ENCODE assay signal across 8 mouse cellular contexts in the genomic region with DNA sequence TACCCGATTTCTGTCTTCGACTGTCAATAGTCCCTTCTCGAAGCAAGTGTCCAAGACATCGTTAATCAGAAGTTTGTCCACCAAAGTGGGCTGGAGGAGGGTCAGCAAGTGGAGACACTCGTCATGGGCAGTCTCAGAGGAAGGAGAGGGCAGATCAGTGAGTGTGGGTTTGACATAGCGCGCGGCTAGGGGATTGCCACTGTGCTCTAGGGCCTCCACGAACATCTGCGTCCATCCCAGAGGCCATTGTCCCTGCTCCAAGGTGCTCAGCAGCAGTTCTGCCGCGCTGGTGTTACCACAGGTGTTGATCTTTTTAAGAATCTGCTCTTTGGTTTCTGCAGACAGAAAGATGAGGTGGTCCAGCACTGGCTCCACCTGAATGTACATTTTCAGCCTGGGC. TPM values are rescaled to one million over a fixed set of nuclear protein-coding genes. Genes with fewer than 3 reads are reported as not detected.
DNase-seq lines count a peak whose midpoint lies in the region; ATAC-seq and TF ChIP-seq lines count a peak whose summit lies in the region.

No protein-coding gene starts in this region.

- TF ChIP-seq EP300 in CH12.LX (IDR thresholded peaks at IDR 0.05; ENCODE audit: low read length), result no peak

- TF ChIP-seq CTCF in CH12.LX (conservative IDR thresholded peaks at IDR 0.05 in 1 of 2, IDR thresholded peaks at IDR 0.05 in 1 of 2; ENCODE audit: low read depth in 2 of 2, low read length in 2 of 2), result no peak
- no peak for TF ChIP-seq CTCF in kidney, postnatal 0 days (IDR thresholded peaks at IDR 0.05; ENCODE audit: low read depth)

- H3K27ac ChIP-seq in CH12.LX (ENCODE audit: insufficient read depth, low read depth), result peak overlapping the region; percentile 30
- H3K27ac ChIP-seq in heart, embryonic 11.5 days (ENCODE audit: low read depth, low read length), result no peak overlapping the region
- H3K27ac ChIP-seq in kidney, postnatal 0 days, result peak overlapping the region; percentile 78
- no peak overlapping the region for H3K27ac ChIP-seq in stomach, embryonic 15.5 days

- TF ChIP-seq RAD21 in CH12.LX (IDR thresholded peaks at IDR 0.05; ENCODE audit: low read depth, low read length), result no peak

- in situ Hi-C loops in CH12.LX (cut with MboI; ENCODE audit: low pct_ligation_motif_present, low pct_unique_long_range_greater_than_20kb, low sequenced_read_pairs), result no loop called here

- no peaks in the 10 kb centered on the region for H3K27me3 ChIP-seq in CH12.LX (replicated peaks)
- H3K27me3 ChIP-seq in heart, embryonic 11.5 days (ENCODE audit: control insufficient read depth, insufficient read depth, low read length), result 0 out of 2 replicates have a peak, but pooled peaks cover 2% of the 10 kb centered on the region
- no peaks in the 10 kb centered on the region for H3K27me3 ChIP-seq in kidney, postnatal 0 days (ENCODE audit: insufficient read depth, low read length)
- no peaks in the 10 kb centered on the region for H3K27me3 ChIP-seq in stomach, embryonic 15.5 days (replicated peaks)

- H3K9me3 ChIP-seq in CH12.LX (replicated peaks; ENCODE audit: low read length), result no peaks in the 10 kb centered on the region
- no peaks in the 10 kb centered on the region for H3K9me3 ChIP-seq in heart, embryonic 11.5 days (replicated peaks; ENCODE audit: control insufficient read depth, low read length)
- H3K9me3 ChIP-seq in kidney, postnatal 0 days (replicated peaks; ENCODE audit: low read length), result no peaks in the 10 kb centered on the region
- no peaks in the 10 kb centered on the region for H3K9me3 ChIP-seq in stomach, embryonic 15.5 days

- peak overlapping the region; percentile 88 for H3K4me2 ChIP-seq in CH12.LX (ENCODE audit: insufficient read depth, low read depth, poor library complexity, severe bottlenecking)
- H3K4me2 ChIP-seq in heart, embryonic 11.5 days, result peak overlapping the region; percentile 73
- peak overlapping the region; percentile 62 for H3K4me2 ChIP-seq in kidney, postnatal 0 days (ENCODE audit: low read length)
- H3K4me2 ChIP-seq in stomach, embryonic 15.5 days, result peak overlapping the region; percentile 58

- DNase-seq in CH12.LX (ENCODE audit: extremely low read depth), result no peak
- peak; percentile 33 for DNase-seq in kidney, postnatal 0 days (ENCODE audit: low spot score)
- DNase-seq in left cerebral cortex, postnatal 14 days (ENCODE audit: low spot score in 2 of 2), result no peak
- no peak for DNase-seq in right cerebral cortex, adult 18-20 months

- H3K9ac ChIP-seq in CH12.LX (ENCODE audit: insufficient read depth, low read depth), result peak overlapping the region; percentile 50; the same call in 1 of the 2 replicates
- H3K9ac ChIP-seq in heart, embryonic 11.5 days (ENCODE audit: low read depth, low read length), result peak overlapping the region; percentile 77
- H3K9ac ChIP-seq in kidney, postnatal 0 days (ENCODE audit: low read depth, low read length), result peak overlapping the region; percentile 70
- H3K9ac ChIP-seq in stomach, embryonic 15.5 days, result no peak overlapping the region; the same call in 1 of the 2 replicates

- no peaks in the 10 kb centered on the region for H3K79me2 ChIP-seq in CH12.LX (replicated peaks; ENCODE audit: control insufficient read depth, extremely low read depth, insufficient read depth, poor library complexity, severe bottlenecking)

- ATAC-seq in common myeloid progenitor, adult 5-6 weeks (replicated peaks; ENCODE audit: low read depth, poor library complexity, severe bottlenecking), result peak; percentile 23; the same call in 1 of the 2 replicates
- 0 out of 2 replicates have a peak, but pooled peaks have one; percentile 59 for ATAC-seq in heart, embryonic 11.5 days (replicated peaks; ENCODE audit: insufficient number of reproducible peaks, low FRiP score, low TSS enrichment)
- peak; percentile 51; the same call in 1 of the 2 replicates for ATAC-seq in kidney, postnatal 0 days (replicated peaks; ENCODE audit: low FRiP score, low read depth)
- peak; percentile 41 for ATAC-seq in megakaryocyte, adult 5-6 weeks (ENCODE audit: poor library complexity, severe bottlenecking)
- ATAC-seq in stomach, embryonic 15.5 days (ENCODE audit: insufficient read depth, low FRiP score, low read depth), result peak; percentile 28

- 37% methylated on average over 12 of the region's 12 CpGs for WGBS in heart, embryonic 11.5 days (ENCODE audit: insufficient replicate concordance)
- 30% methylated on average over 12 of the region's 12 CpGs for WGBS in kidney, postnatal 0 days
- WGBS in stomach, embryonic 15.5 days, result 40% methylated on average over 12 of the region's 12 CpGs

- H3K4me3 ChIP-seq in CH12.LX (replicated peaks in 1 of 3; ENCODE audit: low read depth in 2 of 3, low read length in 2 of 3, poor library complexity in 1 of 3), result peak overlapping the region; percentile 55 to 61 (median 57)
- H3K4me3 ChIP-seq in heart, embryonic 11.5 days (ENCODE audit: low read depth, low read length), result peak overlapping the region; percentile 62
- H3K4me3 ChIP-seq in kidney, postnatal 0 days (replicated peaks; ENCODE audit: low read depth, low read length), result peak overlapping the region; percentile 56
- H3K4me3 ChIP-seq in stomach, embryonic 15.5 days (replicated peaks), result peak overlapping the region; percentile 52

- H3K4me1 ChIP-seq in CH12.LX (ENCODE audit: control insufficient read depth in 1 of 2, insufficient read depth in 2 of 2), result peaks cover 3 to 22% of the 10 kb centered on the region in 2 experiments; a peak in 3 of 4 replicates
- peaks cover 3% of the 10 kb centered on the region; the same call in 1 of the 2 replicates for H3K4me1 ChIP-seq in heart, embryonic 11.5 days (ENCODE audit: control insufficient read depth, insufficient read depth, low read length)
- no peaks in the 10 kb centered on the region for H3K4me1 ChIP-seq in kidney, postnatal 0 days (replicated peaks; ENCODE audit: insufficient read depth, low read length)
- H3K4me1 ChIP-seq in stomach, embryonic 15.5 days, result peaks cover 7% of the 10 kb centered on the region; the same call in 1 of the 2 replicates

- dilution Hi-C loops in CH12.LX (cut with MboI; ENCODE audit: extremely low pct_ligation_motif_present, extremely low pct_unique_long_range_greater_than_20kb, low sequenced_read_pairs), result no loop called here

- no peaks in the 10 kb centered on the region for H3K36me3 ChIP-seq in CH12.LX (replicated peaks in 1 of 2; ENCODE audit: control insufficient read depth in 1 of 2, insufficient read depth in 1 of 2, low read length in 1 of 2)
- no peaks in the 10 kb centered on the region for H3K36me3 ChIP-seq in heart, embryonic 11.5 days (ENCODE audit: control insufficient read depth, insufficient read depth, low read length)
- H3K36me3 ChIP-seq in kidney, postnatal 0 days (ENCODE audit: insufficient read depth, low read length), result no peaks in the 10 kb centered on the region
- H3K36me3 ChIP-seq in stomach, embryonic 15.5 days, result no peaks in the 10 kb centered on the region

- intact Hi-C loops in left cerebral cortex, postnatal 14 days (cut with DNase I), result loop anchor here (10.0 kb wide), 1 partner anchor 809 kb away; no protein-coding TSS in a partner anchor

- no peak for TF ChIP-seq POLR2A in CH12.LX (IDR thresholded peaks at IDR 0.05; ENCODE audit: low read depth, low read length)

TF ChIP-seq in CH12.LX, 34 proteins besides CTCF, POLR2A, EP300 and RAD21:
- TF ChIP-seq UBTF (IDR thresholded peaks at IDR 0.05; ENCODE audit: low read depth, low read length) (no peak), PAX5 (IDR thresholded peaks at IDR 0.05; ENCODE audit: low read length) (no peak), ZKSCAN1 (IDR thresholded peaks at IDR 0.05; ENCODE audit: borderline replicate concordance, low read depth, low read length) (no peak), IRF4 (IDR thresholded peaks at IDR 0.05; ENCODE audit: low read depth, low read length) (no peak), USF2 (conservative IDR thresholded peaks at IDR 0.05; ENCODE audit: low read depth, low read length) (no peak), SMC3 (IDR thresholded peaks at IDR 0.05; ENCODE audit: low read depth, low read length) (no peak), CHD2 (IDR thresholded peaks at IDR 0.05; ENCODE audit: low read length) (no peak), GABPA (IDR thresholded peaks at IDR 0.05; ENCODE audit: insufficient replicate concordance, low read depth, low read length) (no peak), POLR2AphosphoS2 (IDR thresholded peaks at IDR 0.05; ENCODE audit: low read depth, low read length) (no peak), MXI1 (IDR thresholded peaks at IDR 0.05; ENCODE audit: low read depth, low read length) (peak; percentile 2; the same call in 1 of the 2 replicates), SIN3A (IDR thresholded peaks at IDR 0.05; ENCODE audit: low read length) (no peak), NRF1 (IDR thresholded peaks at IDR 0.05; ENCODE audit: low read depth, low read length) (no peak), TCF12 (IDR thresholded peaks at IDR 0.05; ENCODE audit: low read depth, low read length) (peak; percentile 3; the same call in 1 of the 2 replicates), ZMIZ1 (IDR thresholded peaks at IDR 0.05; ENCODE audit: low read depth, low read length) (no peak)

RNA-seq across cellular contexts. Expression of a gene that starts 0.6 kb away (rescaled TPM):
- total RNA-seq in CH12.LX (2012; rRNA removed) (1.6 and 2.0 TPM in 2 replicates), CH12.LX (2014; rRNA removed) (2.2 and 2.5 TPM in 2 replicates)
- polyA plus RNA-seq in CH12.LX (2012; ENCODE audit: insufficient read length, low read depth), result 3.6 and 4.5 TPM in 2 replicates
- total RNA-seq in common myeloid progenitor, adult 5-6 weeks (2017), result 27.3 and 29.9 TPM in 2 replicates
- polyA plus RNA-seq in heart, embryonic 11.5 days (2014; fragmentation: Nextera tagmentation; extraction: Ambion mirVana), result 0.46 and 0.80 TPM in 2 replicates
- polyA plus RNA-seq in kidney, postnatal 0 days (2015; fragmentation: Nextera tagmentation; extraction: Ambion mirVana), result 5.5 and 6.2 TPM in 2 replicates
- 20.2 and 23.3 TPM in 2 replicates for total RNA-seq in megakaryocyte, adult 5-6 weeks (2015)
- 24.7 and 27.7 TPM in 2 replicates for total RNA-seq in megakaryocyte, adult 5-6 weeks (2017)
- 4.4 TPM in 2 replicates for polyA plus RNA-seq in stomach, embryonic 15.5 days (2015; fragmentation: Nextera tagmentation; extraction: Ambion mirVana)
- total RNA-seq in left cerebral cortex, postnatal 14 days (2021), result 1 to 10 TPM; 2.1 to 2.9 TPM

RNA-seq across cellular contexts. Expression of a gene that starts 18.6 kb away (rescaled TPM):
- total RNA-seq in CH12.LX (2012; rRNA removed) (4.7 and 5.2 TPM in 2 replicates), CH12.LX (2014; rRNA removed) (1.7 and 4.2 TPM in 2 replicates)
- polyA plus RNA-seq in CH12.LX (2012; ENCODE audit: insufficient read length, low read depth), result 10.1 and 10.9 TPM in 2 replicates
- total RNA-seq in common myeloid progenitor, adult 5-6 weeks (2017), result 3.1 and 4.0 TPM in 2 replicates
- polyA plus RNA-seq in heart, embryonic 11.5 days (2014; fragmentation: Nextera tagmentation; extraction: Ambion mirVana), result 13.5 and 14.1 TPM in 2 replicates
- polyA plus RNA-seq in kidney, postnatal 0 days (2015; fragmentation: Nextera tagmentation; extraction: Ambion mirVana), result 16.5 and 19.3 TPM in 2 replicates
- total RNA-seq in megakaryocyte, adult 5-6 weeks (2015), result 22.8 and 31.9 TPM in 2 replicates
- total RNA-seq in megakaryocyte, adult 5-6 weeks (2017), result 12.0 and 13.7 TPM in 2 replicates
- polyA plus RNA-seq in stomach, embryonic 15.5 days (2015; fragmentation: Nextera tagmentation; extraction: Ambion mirVana), result 7.3 and 9.3 TPM in 2 replicates
- total RNA-seq in left cerebral cortex, postnatal 14 days (2021), result 10 to 100 TPM; 12.0 to 15.3 TPM

Comparison
In these comparisons a context has a peak if more than half of its experiments do, and no peak if none do; other contexts are left out.
1. H3K27ac ChIP-seq: peak in CH12.LX (single experiment) and kidney, postnatal 0 days (single experiment); none in heart, embryonic 11.5 days (single experiment) and stomach, embryonic 15.5 days (single experiment).
2. Peak in every context shown above with its lines, with median percentiles within 50 percentile points of each other: H3K4me2 ChIP-seq, H3K4me3 ChIP-seq and ATAC-seq.